Mouse (Mus musculus): Measurements from ENCODE around the gene Crcp.

Gene Crcp

DNA sequence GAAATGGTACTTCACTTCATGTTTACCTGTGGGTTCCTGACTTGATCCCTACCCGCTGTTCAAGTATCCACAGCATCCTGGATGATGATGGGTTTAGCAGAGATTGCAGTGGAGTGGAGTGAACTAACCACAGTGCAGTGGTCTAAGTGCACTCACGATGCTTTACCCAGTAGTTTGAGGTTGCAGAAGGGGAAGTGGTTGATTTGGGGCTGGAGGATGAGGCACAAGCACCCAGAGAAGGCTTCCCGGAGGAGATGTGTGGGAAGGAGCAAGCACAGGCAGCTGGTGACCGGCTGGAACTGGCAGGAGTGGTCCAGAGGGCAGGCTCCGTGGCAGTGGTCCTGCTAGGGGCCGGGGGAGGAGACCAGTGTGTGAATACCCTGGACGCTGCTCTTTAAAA, 60.1 kb downstream of the Crcp start:
- DNase-seq (ENCODE audit: low read depth in 1 of 2, low spot score in 2 of 2), result no peak

DNA sequence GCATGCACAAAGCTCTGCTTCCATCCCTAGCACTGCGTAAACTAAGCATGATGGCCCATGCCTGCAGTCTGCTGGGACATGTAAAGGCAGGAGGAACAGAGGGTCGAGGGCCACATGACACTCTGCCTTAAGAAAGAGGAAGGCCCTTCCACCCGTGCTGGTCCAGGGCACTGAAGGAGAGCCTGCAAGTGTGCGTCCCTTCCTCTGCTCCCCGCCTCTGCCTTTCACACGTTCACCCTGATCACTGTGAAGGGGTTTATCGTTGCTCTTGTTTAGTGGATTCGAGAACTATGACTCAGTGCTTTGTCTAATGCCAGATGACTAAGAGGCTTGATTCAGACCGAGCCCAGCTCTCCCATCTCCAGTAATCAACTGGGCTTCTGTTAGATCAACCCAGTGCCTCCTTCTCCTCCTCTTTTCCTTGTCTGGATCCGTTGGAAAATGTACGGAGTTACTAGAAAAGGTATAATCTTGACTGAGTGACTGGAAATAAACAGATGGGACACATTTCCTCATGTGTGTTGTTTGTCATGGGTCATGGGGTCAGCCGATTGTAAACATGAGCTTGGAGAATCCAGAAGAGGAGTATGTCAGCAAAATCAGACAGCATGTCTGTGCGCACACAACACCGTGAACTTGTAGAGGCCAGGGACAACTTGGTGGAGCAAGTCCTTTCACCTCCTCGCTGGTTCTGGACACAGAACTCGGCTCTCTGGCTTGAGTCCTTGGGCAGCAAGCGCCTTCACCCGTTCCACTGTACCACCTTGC, 60.7 kb downstream of the Crcp start:
- DNase-seq (ENCODE audit: low read depth in 1 of 2, low spot score in 2 of 2), result no peak

DNA sequence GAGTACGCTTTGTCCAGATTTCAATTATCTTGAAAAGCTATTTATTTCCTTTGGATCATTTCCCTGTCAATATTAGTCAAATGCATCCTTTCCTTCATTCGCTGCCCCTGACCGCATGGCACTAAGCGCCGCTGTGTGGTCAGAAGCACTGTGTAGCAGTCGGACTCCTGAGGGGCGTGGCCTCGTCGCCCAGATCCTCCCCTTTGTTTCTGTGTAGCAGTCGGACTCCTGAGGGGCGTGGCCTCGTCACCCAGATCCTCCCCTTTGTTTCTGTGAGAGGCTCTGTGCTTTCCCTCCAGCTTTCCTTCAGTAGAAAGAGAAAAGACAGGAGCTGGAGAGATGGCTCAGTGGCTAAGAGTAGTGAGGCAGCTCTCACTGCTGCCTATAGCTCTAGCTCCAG, 67.7 kb downstream of the Crcp start:
- no peak for DNase-seq (ENCODE audit: low read depth in 1 of 2, low spot score in 2 of 2)

DNA sequence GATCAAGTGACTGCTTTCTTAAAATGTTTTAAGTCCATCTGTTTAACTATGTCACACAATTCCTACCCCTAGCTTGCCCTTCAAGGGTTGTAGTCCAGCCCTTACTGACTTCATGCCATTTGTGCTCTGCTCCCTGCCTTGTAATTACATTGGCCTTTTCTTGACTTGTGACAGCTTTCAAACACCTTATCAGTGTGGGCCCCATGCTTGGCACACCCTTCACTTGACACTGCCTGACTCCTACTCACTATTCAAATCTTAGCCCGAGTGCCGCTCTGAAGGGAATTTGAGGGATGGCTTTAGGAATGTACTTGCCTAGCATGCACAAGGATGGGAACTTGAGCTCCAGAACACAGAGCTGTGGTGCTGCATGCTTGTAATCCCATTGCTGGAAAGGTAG, 68.7 kb downstream of the Crcp start:
- DNase-seq (ENCODE audit: low read depth in 1 of 2, low spot score in 2 of 2), result no peak

DNA sequence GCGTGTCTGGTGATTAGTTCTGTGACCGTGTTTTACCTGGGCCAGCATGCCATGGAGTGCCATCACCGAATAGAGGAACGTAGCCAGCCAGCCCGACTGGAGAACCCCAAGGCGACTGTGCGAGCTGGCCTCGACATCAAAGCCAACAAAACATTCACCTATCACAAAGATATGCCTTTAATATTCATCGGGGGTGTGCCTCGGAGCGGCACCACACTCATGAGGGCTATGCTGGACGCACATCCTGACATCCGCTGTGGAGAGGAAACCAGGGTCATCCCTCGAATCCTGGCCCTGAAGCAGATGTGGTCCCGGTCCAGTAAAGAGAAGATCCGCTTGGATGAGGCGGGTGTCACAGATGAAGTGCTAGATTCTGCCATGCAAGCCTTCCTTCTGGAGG, 72.6 kb downstream of the Crcp start:
- no peak for DNase-seq (ENCODE audit: low read depth in 1 of 2, low spot score in 2 of 2)

DNA sequence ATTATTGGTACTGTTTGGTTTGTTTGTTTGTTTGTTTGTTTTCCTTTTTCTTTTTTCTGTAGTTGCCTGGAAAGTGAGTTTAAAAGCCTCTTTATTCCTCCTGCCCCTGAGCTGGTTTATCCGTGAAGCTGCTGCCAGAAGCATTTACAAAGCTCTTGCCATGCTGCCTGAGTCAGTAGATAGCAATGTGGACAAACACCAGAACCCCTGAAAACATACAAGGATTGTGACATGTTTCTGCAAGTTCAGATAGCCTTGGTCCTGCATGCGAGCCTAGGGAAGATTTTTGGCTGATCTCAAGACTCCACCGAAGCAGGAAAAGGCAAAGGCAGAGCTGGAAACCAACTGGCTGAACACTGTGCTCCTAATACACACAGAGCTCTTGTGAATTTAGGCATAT, 80.3 kb downstream of the Crcp start:
- no peak for DNase-seq (ENCODE audit: low read depth in 1 of 2, low spot score in 2 of 2)
